Mouse (Mus musculus) liver, adult 2 months (tissue): ENCODE results near the gene Prss57. TPM values are rescaled to one million over a fixed set of nuclear protein-coding genes. Genes with fewer than 3 reads are reported as not detected.

Experiments
- DNase-seq: peaks from one replicate; pipeline ENCODE4 v3.0.0-alpha.2; 2011; ENCODE audit warnings: low read depth, low spot score; ENCODE audit errors: extremely low read depth
- H3K27ac ChIP-seq: fragments of 200-500 bp; replicated peaks from 2 replicates; pipeline ENCODE4 v1.5.1; 2012; ENCODE audit warnings: low read depth, mild to moderate bottlenecking, control low read depth, inconsistent platforms, low read length; ENCODE audit not compliant: insufficient read depth
- H3K27me3 ChIP-seq: fragments of 200-500 bp; 2 replicates; pipeline ENCODE4 v1.6.1; 2012; ENCODE audit warnings: mild to moderate bottlenecking, moderate library complexity, low read length, inconsistent platforms; ENCODE audit not compliant: control insufficient read depth, insufficient read depth
- H3K36me3 ChIP-seq: fragments of 200-500 bp; 2 replicates; pipeline ENCODE4 v1.6.1; 2012; ENCODE audit warnings: low read length, inconsistent platforms; ENCODE audit not compliant: control insufficient read depth, insufficient read depth
- H3K4me1 ChIP-seq: fragments of 200-500 bp; 2 replicates; pipeline ENCODE4 v1.6.1; 2011; ENCODE audit warnings: low read length; ENCODE audit not compliant: control insufficient read depth, insufficient read depth
- H3K4me3 ChIP-seq: fragments of 200-500 bp; 2 replicates; pipeline ENCODE4 v1.5.1; 2011; ENCODE audit warnings: low read depth, mild to moderate bottlenecking, control low read depth, low read length, moderate library complexity; ENCODE audit not compliant: insufficient read depth
- H3K79me2 ChIP-seq: fragments of 200-500 bp; 2 replicates; pipeline ENCODE4 v1.6.1; 2012; ENCODE audit warnings: inconsistent platforms, mild to moderate bottlenecking, low read length, moderate library complexity; ENCODE audit not compliant: control insufficient read depth, insufficient read depth
- H3K9ac ChIP-seq: fragments of 200-500 bp; 2 replicates; pipeline ENCODE4 v1.6.1; 2012; ENCODE audit warnings: low read depth, mild to moderate bottlenecking, control low read depth, inconsistent platforms, low read length
- CTCF ChIP-seq: fragments of 200-500 bp; IDR thresholded peaks from 2 replicates; pipeline ENCODE4 v1.5.1; 2011; ENCODE audit warnings: low read depth, low read length, control low read depth
- POLR2A ChIP-seq: fragments of 200-500 bp; IDR thresholded peaks from 2 replicates; pipeline ENCODE4 v1.6.1; 2011; ENCODE audit warnings: low read length, control low read depth; ENCODE audit not compliant: insufficient read depth; ENCODE audit errors: extremely low read depth
- WGBS: fragments of 180-500 bp; shearing (Covaris S2); methylation state at CpG from one replicate; pipeline ENCODE4 v1.1.7; 2018; 5-methylcytosine and 5-hydroxymethylcytosine counted together
- polyA plus RNA-seq: library from polyadenylated mRNA; depleted of rRNA; stranded (reverse); fragments of >200 nt; gene quantifications from 2 replicates; pipeline ENCODE4 v1.2.3, GENCODE M21; 2012; rRNA removed
- total RNA-seq: library from RNA; depleted of rRNA; stranded (reverse); fragments of >200 nt; gene quantifications from 2 replicates; pipeline ENCODE4 v1.2.3, GENCODE M21; 2014; rRNA removed

Gene Prss57
- total and polyA plus RNA-seq, 2 experiments = not detected

GRCm38 (mm10) chr10:79735361-79735760 is 55.4 kb downstream of the Prss57 start:
- 86% methylated on average over 48 of the region's 52 CpGs for WGBS
- no peak overlapping the region for H3K9ac ChIP-seq
- no peak overlapping the region for H3K27ac ChIP-seq
- H3K36me3 ChIP-seq = peaks cover 23% of the 10 kb centered on the region
- no peak for TF ChIP-seq POLR2A
- no peak for TF ChIP-seq CTCF
- H3K79me2 ChIP-seq = no peaks in the 10 kb centered on the region
- DNase-seq = no peak
- no peaks in the 10 kb centered on the region for H3K27me3 ChIP-seq
- H3K4me3 ChIP-seq = no peak overlapping the region
- H3K4me1 ChIP-seq = no peaks in the 10 kb centered on the region

GRCm38 (mm10) chr10:79733847-79734246 is 56.9 kb downstream of the Prss57 start:
- Histone ChIP-seq H3K27ac (no peak overlapping the region), H3K27me3 (no peaks in the 10 kb centered on the region), H3K79me2 (no peaks in the 10 kb centered on the region), H3K36me3 (peaks cover 20% of the 10 kb centered on the region), H3K4me1 (no peaks in the 10 kb centered on the region), H3K9ac (no peak overlapping the region), H3K4me3 (no peak overlapping the region)
- 98% methylated on average over 15 of the region's 15 CpGs for WGBS
- no peak for DNase-seq
- TF ChIP-seq POLR2A (no peak), CTCF (no peak)

DNA sequence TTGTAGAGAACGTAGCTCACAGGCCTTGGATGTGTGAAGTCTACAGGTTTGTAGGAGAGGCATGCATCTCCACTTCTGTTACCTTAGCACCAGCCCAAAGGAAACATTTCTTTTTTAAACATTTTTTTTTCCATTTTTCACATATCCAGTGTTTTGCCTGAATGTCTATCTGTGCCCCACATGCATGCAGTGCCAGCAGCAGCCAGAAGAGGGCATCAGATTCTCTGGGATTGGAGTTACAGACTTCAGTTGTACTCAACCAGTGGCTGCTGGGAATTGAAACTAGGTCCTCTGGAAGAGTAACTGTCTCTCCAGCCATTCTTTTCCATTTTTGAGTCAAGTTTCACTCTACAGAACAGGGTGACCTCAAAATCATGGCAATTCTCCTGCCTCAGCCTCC is 58.3 kb downstream of the Prss57 start:
- Histone ChIP-seq H3K9ac (no peak overlapping the region), H3K79me2 (no peaks in the 10 kb centered on the region), H3K27ac (no peak overlapping the region), H3K27me3 (no peaks in the 10 kb centered on the region), H3K4me3 (no peak overlapping the region), H3K4me1 (no peaks in the 10 kb centered on the region), H3K36me3 (peaks cover 18% of the 10 kb centered on the region)
- DNase-seq = no peak
- 88% methylated on average over 1 of the region's 1 CpGs for WGBS
- TF ChIP-seq CTCF (peak; percentile 67; the same call in 1 of the 2 replicates), POLR2A (no peak)

Other genes with a start within 250 kb of the Prss57 start
Only the 30 nearest of the 34 such genes appear.
- gene Theg, start 203.6 kb downstream of the Prss57 start, total RNA-seq = not detected in 2 replicates
- not detected in 2 replicates for gene Theg, start 203.6 kb downstream of the Prss57 start, polyA plus RNA-seq
- gene C2cd4c, start 176.9 kb downstream of the Prss57 start, total RNA-seq = not detected in 2 replicates
- 0.06 and 0.10 TPM in 2 replicates for gene C2cd4c, start 176.9 kb downstream of the Prss57 start, polyA plus RNA-seq
- 0.07 and 0.09 TPM in 2 replicates for gene Shc2, start 153.0 kb downstream of the Prss57 start, total RNA-seq
- 0.07 and 0.10 TPM in 2 replicates for gene Shc2, start 153.0 kb downstream of the Prss57 start, polyA plus RNA-seq
- not detected in 2 replicates for gene Odf3l2, start 145.2 kb downstream of the Prss57 start, total RNA-seq
- not detected in 2 replicates for gene Odf3l2, start 145.2 kb downstream of the Prss57 start, polyA plus RNA-seq
- 0.60 TPM in 1 of 2 replicates, not detected in the other for gene Madcam1, start 126.4 kb downstream of the Prss57 start, total RNA-seq
- not detected in 2 replicates for gene Madcam1, start 126.4 kb downstream of the Prss57 start, polyA plus RNA-seq
- gene Tpgs1, start 121.6 kb downstream of the Prss57 start, total RNA-seq = 18.2 and 24.4 TPM in 2 replicates
- 48.5 and 58.9 TPM in 2 replicates for gene Tpgs1, start 121.6 kb downstream of the Prss57 start, polyA plus RNA-seq
- gene Cdc34, start 108.8 kb downstream of the Prss57 start, total RNA-seq = 82.1 and 91.1 TPM in 2 replicates
- gene Cdc34, start 108.8 kb downstream of the Prss57 start, polyA plus RNA-seq = 215 and 222 TPM in 2 replicates
- gene Gzmm, start 101.9 kb downstream of the Prss57 start, total RNA-seq = 0.09 and 0.34 TPM in 2 replicates
- 0.09 and 0.37 TPM in 2 replicates for gene Gzmm, start 101.9 kb downstream of the Prss57 start, polyA plus RNA-seq
- gene Bsg, start 86.5 kb downstream of the Prss57 start, total RNA-seq = 652 and 839 TPM in 2 replicates
- gene Bsg, start 86.5 kb downstream of the Prss57 start, polyA plus RNA-seq = 523 and 643 TPM in 2 replicates
- 0.09 and 0.13 TPM in 2 replicates for gene Hcn2, start 74.3 kb downstream of the Prss57 start, total RNA-seq
- 0.45 and 0.67 TPM in 2 replicates for gene Hcn2, start 74.3 kb downstream of the Prss57 start, polyA plus RNA-seq
- 7.7 and 12.8 TPM in 2 replicates for gene Polrmt, start 44.4 kb downstream of the Prss57 start, total RNA-seq
- 32.7 and 42.4 TPM in 2 replicates for gene Polrmt, start 44.4 kb downstream of the Prss57 start, polyA plus RNA-seq
- not detected in 2 replicates for gene Fgf22, start 35.9 kb downstream of the Prss57 start, total RNA-seq
- not detected in 2 replicates for gene Fgf22, start 35.9 kb downstream of the Prss57 start, polyA plus RNA-seq
- gene Rnf126, start 24.0 kb downstream of the Prss57 start, total RNA-seq = 7.6 and 11.7 TPM in 2 replicates
- 65.1 and 70.6 TPM in 2 replicates for gene Rnf126, start 24.0 kb downstream of the Prss57 start, polyA plus RNA-seq
- gene Fstl3, start 13.7 kb downstream of the Prss57 start, total RNA-seq = 0.09 and 0.27 TPM in 2 replicates
- gene Fstl3, start 13.7 kb downstream of the Prss57 start, polyA plus RNA-seq = 0.18 and 0.60 TPM in 2 replicates
- 0.81 and 0.92 TPM in 2 replicates for gene Palm, start 2.6 kb upstream of the Prss57 start, total RNA-seq
- 1.9 and 3.0 TPM in 2 replicates for gene Palm, start 2.6 kb upstream of the Prss57 start, polyA plus RNA-seq
- gene Misp, start 30.0 kb upstream of the Prss57 start, total RNA-seq = 0.18 and 0.40 TPM in 2 replicates
- gene Misp, start 30.0 kb upstream of the Prss57 start, polyA plus RNA-seq = 0.16 and 0.51 TPM in 2 replicates
- gene Ptbp1, start 63.5 kb upstream of the Prss57 start, total RNA-seq = 43.9 and 86.1 TPM in 2 replicates
- gene Ptbp1, start 63.5 kb upstream of the Prss57 start, polyA plus RNA-seq = 77.6 and 103 TPM in 2 replicates
- 0.40 TPM in 1 of 2 replicates, not detected in the other for gene Prtn3, start 83.5 kb upstream of the Prss57 start, total RNA-seq
- gene Prtn3, start 83.5 kb upstream of the Prss57 start, polyA plus RNA-seq = 0.20 and 1.1 TPM in 2 replicates
- gene Plppr3, start 83.7 kb upstream of the Prss57 start, total RNA-seq = under 0.01 TPM in 1 of 2 replicates, not detected in the other
- 0.38 and 0.47 TPM in 2 replicates for gene Plppr3, start 83.7 kb upstream of the Prss57 start, polyA plus RNA-seq
- gene Elane, start 95.3 kb upstream of the Prss57 start, total RNA-seq = 0.20 TPM in 1 of 2 replicates, not detected in the other
- gene Elane, start 95.3 kb upstream of the Prss57 start, polyA plus RNA-seq = 0.12 and 0.15 TPM in 2 replicates
- 5.7 and 11.3 TPM in 2 replicates for gene Cfd, start 99.9 kb upstream of the Prss57 start, total RNA-seq
- gene Cfd, start 99.9 kb upstream of the Prss57 start, polyA plus RNA-seq = 0.37 and 0.98 TPM in 2 replicates
- gene Med16, start 118.0 kb upstream of the Prss57 start, total RNA-seq = 5.9 and 8.2 TPM in 2 replicates
- 29.9 and 30.6 TPM in 2 replicates for gene Med16, start 118.0 kb upstream of the Prss57 start, polyA plus RNA-seq
- gene Gm26602, start 119.9 kb upstream of the Prss57 start, total RNA-seq = not detected in 2 replicates
- not detected in 2 replicates for gene Gm26602, start 119.9 kb upstream of the Prss57 start, polyA plus RNA-seq
- 0.18 and 0.60 TPM in 2 replicates for gene Kiss1r, start 126.0 kb upstream of the Prss57 start, total RNA-seq
- 1.5 and 1.9 TPM in 2 replicates for gene Kiss1r, start 126.0 kb upstream of the Prss57 start, polyA plus RNA-seq
- 12.4 and 15.5 TPM in 2 replicates for gene R3hdm4, start 130.2 kb upstream of the Prss57 start, total RNA-seq
- gene R3hdm4, start 130.2 kb upstream of the Prss57 start, polyA plus RNA-seq = 78.8 and 80.0 TPM in 2 replicates
- 0.37 and 0.74 TPM in 2 replicates for gene Arid3a, start 136.1 kb upstream of the Prss57 start, total RNA-seq
- gene Arid3a, start 136.1 kb upstream of the Prss57 start, polyA plus RNA-seq = 0.69 and 1.7 TPM in 2 replicates
- 24.8 TPM in 2 replicates for gene Wdr18, start 169.2 kb upstream of the Prss57 start, total RNA-seq
- gene Wdr18, start 169.2 kb upstream of the Prss57 start, polyA plus RNA-seq = 59.8 and 63.3 TPM in 2 replicates
- gene Grin3b, start 179.8 kb upstream of the Prss57 start, total RNA-seq = 0.18 TPM in 1 of 2 replicates, not detected in the other
- gene Grin3b, start 179.8 kb upstream of the Prss57 start, polyA plus RNA-seq = 0.45 TPM in 2 replicates
- 35.7 and 51.7 TPM in 2 replicates for gene Tmem259, start 193.4 kb upstream of the Prss57 start, total RNA-seq
- 223 and 259 TPM in 2 replicates for gene Tmem259, start 193.4 kb upstream of the Prss57 start, polyA plus RNA-seq
- 5.2 and 6.4 TPM in 2 replicates for gene Cnn2, start 197.6 kb upstream of the Prss57 start, total RNA-seq
- gene Cnn2, start 197.6 kb upstream of the Prss57 start, polyA plus RNA-seq = 6.9 and 9.8 TPM in 2 replicates